Mouse (Mus musculus) hindbrain, embryonic 10.5 days (tissue): ENCODE measurements around the gene Atp1b1. TPM values are rescaled to one million over a fixed set of nuclear protein-coding genes. Genes with fewer than 3 reads are reported as not detected.

ENCODE experiments used
- DNase-seq: peaks from one replicate; pipeline ENCODE4 v3.0.0-alpha.2; 2017; ENCODE audit warnings: low spot score
- H3K27ac ChIP-seq: fragments of 300-500 bp; sonication (generic); 2 replicates; pipeline ENCODE4 v1.5.1; 2016; ENCODE audit warnings: mild to moderate bottlenecking, moderate library complexity
- H3K27me3 ChIP-seq: fragments of 300-500 bp; sonication (generic); 2 replicates; pipeline ENCODE4 v1.6.1; 2016; ENCODE audit warnings: mild to moderate bottlenecking; ENCODE audit not compliant: poor library complexity, insufficient read depth, severe bottlenecking
- H3K36me3 ChIP-seq: fragments of 300-500 bp; sonication (generic); 2 replicates; pipeline ENCODE4 v1.6.1; 2016; ENCODE audit warnings: mild to moderate bottlenecking, moderate library complexity
- H3K4me1 ChIP-seq: fragments of 300-500 bp; sonication (generic); replicated peaks from 2 replicates; pipeline ENCODE4 v1.6.1; 2016; ENCODE audit warnings: mild to moderate bottlenecking
- H3K4me3 ChIP-seq: fragments of 300-500 bp; sonication (generic); 2 replicates; pipeline ENCODE4 v1.5.1; 2016; ENCODE audit warnings: mild to moderate bottlenecking, moderate library complexity
- H3K9me3 ChIP-seq: fragments of 300-500 bp; sonication (generic); 2 replicates; pipeline ENCODE4 v1.6.1; 2016; ENCODE audit warnings: mild to moderate bottlenecking, moderate library complexity
- WGBS: fragments of 180-500 bp; shearing (Covaris S2); methylation state at CpG from one replicate; pipeline ENCODE4 v1.1.7; 2016; 5-methylcytosine and 5-hydroxymethylcytosine counted together
- polyA plus RNA-seq: library from polyadenylated mRNA; unstranded; fragments of >200 nt; fragmentation: Nextera tagmentation; extraction: Ambion mirVana; gene quantifications from 2 replicates; pipeline ENCODE4 v1.2.1, GENCODE M21; 2016

The Atp1b1 gene
- polyA plus RNA-seq, 1 experiment from 2014 or later = 25.9 TPM

GRCm38 (mm10) chr1:164397672-164398071, 60.5 kb downstream of the Atp1b1 start:
- Histone ChIP-seq H3K4me3 (no peak overlapping the region), H3K27ac (no peak overlapping the region), H3K4me1 (peaks cover 7% of the 10 kb centered on the region), H3K27me3 (no peaks in the 10 kb centered on the region), H3K9me3 (peaks cover 5% of the 10 kb centered on the region; the same call in 1 of the 2 replicates), H3K36me3 (peaks cover 18% of the 10 kb centered on the region)
- WGBS = 74% methylated on average over 4 of the region's 4 CpGs
- DNase-seq = no peak

GRCm38 (mm10) chr1:164395131-164395780, 62.9 kb downstream of the Atp1b1 start:
- H3K4me1 ChIP-seq = peaks cover 11% of the 10 kb centered on the region
- H3K27ac ChIP-seq = peak overlapping the region; percentile 66
- H3K27me3 ChIP-seq = no peaks in the 10 kb centered on the region
- H3K36me3 ChIP-seq = no peaks in the 10 kb centered on the region
- H3K4me3 ChIP-seq = no peak overlapping the region
- no peak for DNase-seq
- no peaks in the 10 kb centered on the region for H3K9me3 ChIP-seq
- WGBS = 78% methylated on average over 6 of the region's 6 CpGs

- DNase-seq = peak; percentile 42
- H3K36me3 ChIP-seq = no peaks in the 10 kb centered on the region
- WGBS = 36% methylated on average over 3 of the region's 3 CpGs
- H3K9me3 ChIP-seq = no peaks in the 10 kb centered on the region
- H3K27ac ChIP-seq = peak overlapping the region; percentile 72; the same call in 1 of the 2 replicates
- H3K4me3 ChIP-seq = no peak overlapping the region
- peaks cover 11% of the 10 kb centered on the region for H3K4me1 ChIP-seq
- H3K27me3 ChIP-seq = no peaks in the 10 kb centered on the region
Observed at GRCm38 (mm10) chr1:164392176-164392575, 66.0 kb downstream of the Atp1b1 start.

- H3K27ac ChIP-seq = no peak overlapping the region
- 89% methylated on average over 4 of the region's 4 CpGs for WGBS
- no peaks in the 10 kb centered on the region for H3K27me3 ChIP-seq
- H3K9me3 ChIP-seq = no peaks in the 10 kb centered on the region
- H3K4me3 ChIP-seq = no peak overlapping the region
- H3K36me3 ChIP-seq = no peaks in the 10 kb centered on the region
- DNase-seq = no peak
- H3K4me1 ChIP-seq = peaks cover 5% of the 10 kb centered on the region
Observed at GRCm38 (mm10) chr1:164389743-164390142, 68.4 kb downstream of the Atp1b1 start.

Other genes with a start within 250 kb of the Atp1b1 start
- 8.2 and 12.5 TPM in 2 replicates for gene Slc19a2, start 209.3 kb downstream of the Atp1b1 start, polyA plus RNA-seq
- 11.2 and 12.2 TPM in 2 replicates for gene Ccdc181, start 182.8 kb downstream of the Atp1b1 start, polyA plus RNA-seq
- 30.7 and 31.8 TPM in 2 replicates for gene Nme7, start 154.2 kb downstream of the Atp1b1 start, polyA plus RNA-seq
- 26.2 and 26.4 TPM in 2 replicates for gene Blzf1, start 150.9 kb downstream of the Atp1b1 start, polyA plus RNA-seq